Mouse (Mus musculus): Measurements from ENCODE around the gene Panx3. TPM values are rescaled to one million over a fixed set of nuclear protein-coding genes. Genes with fewer than 3 reads are reported as not detected.

The Panx3 gene
- polyA plus RNA-seq, 1 experiment, result not detected

- Histone ChIP-seq H3K9me3 (ENCODE audit: control insufficient read depth, low read length) (no peaks in the 10 kb centered on the region), H3K36me3 (ENCODE audit: control insufficient read depth) (no peaks in the 10 kb centered on the region), H3K4me1 (ENCODE audit: control insufficient read depth) (no peaks in the 10 kb centered on the region), H3K27me3 (ENCODE audit: control insufficient read depth) (no peaks in the 10 kb centered on the region), H3K4me3 (replicated peaks) (no peak overlapping the region)
- TF ChIP-seq GATA1 (IDR thresholded peaks at IDR 0.05; ENCODE audit: low read length) (no peak), TAL1 (IDR thresholded peaks at IDR 0.05; ENCODE audit: low read length) (no peak)
These were observed 30.3 kb downstream of the Panx3 start for GRCm38 (mm10) chr9:37638721-37639120.

- no peaks in the 10 kb centered on the region for H3K9me3 ChIP-seq (ENCODE audit: control insufficient read depth, low read length)
- no peaks in the 10 kb centered on the region for H3K27me3 ChIP-seq (ENCODE audit: control insufficient read depth)
- H3K4me3 ChIP-seq (replicated peaks), result no peak overlapping the region
- H3K4me1 ChIP-seq (ENCODE audit: control insufficient read depth), result no peaks in the 10 kb centered on the region
- TF ChIP-seq GATA1 (IDR thresholded peaks at IDR 0.05; ENCODE audit: low read length) (no peak), TAL1 (IDR thresholded peaks at IDR 0.05; ENCODE audit: low read length) (no peak)
- H3K36me3 ChIP-seq (ENCODE audit: control insufficient read depth), result no peaks in the 10 kb centered on the region
These were observed 32.1 kb downstream of the Panx3 start for GRCm38 (mm10) chr9:37636800-37637542.

- Histone ChIP-seq H3K4me1 (ENCODE audit: control insufficient read depth) (no peaks in the 10 kb centered on the region), H3K4me3 (replicated peaks) (no peak overlapping the region), H3K36me3 (ENCODE audit: control insufficient read depth) (no peaks in the 10 kb centered on the region), H3K9me3 (ENCODE audit: control insufficient read depth, low read length) (no peaks in the 10 kb centered on the region), H3K27me3 (ENCODE audit: control insufficient read depth) (no peaks in the 10 kb centered on the region)
- TF ChIP-seq TAL1 (IDR thresholded peaks at IDR 0.05; ENCODE audit: low read length) (no peak), GATA1 (IDR thresholded peaks at IDR 0.05; ENCODE audit: low read length) (no peak)
These were observed 32.7 kb downstream of the Panx3 start for GRCm38 (mm10) chr9:37636335-37636734.

DNA sequence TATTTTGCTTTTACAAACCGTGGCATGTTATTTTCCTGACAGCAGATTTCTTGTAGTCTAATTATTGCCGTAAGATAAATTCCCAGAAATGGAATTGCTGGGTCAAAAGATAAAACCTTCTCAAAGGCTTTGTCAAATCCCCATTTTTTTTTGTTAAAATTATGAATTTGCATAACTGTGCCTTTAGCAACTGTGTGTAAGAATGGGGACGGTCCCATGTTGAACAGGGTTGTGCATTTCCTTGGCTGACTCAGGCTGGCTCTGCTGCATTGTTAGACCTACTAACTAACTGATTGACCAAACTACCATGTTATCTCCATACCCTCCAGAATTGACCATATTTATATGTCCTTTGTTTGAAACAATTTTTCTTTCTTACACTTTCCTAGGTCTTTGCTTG lies 34.8 kb downstream of the Panx3 start:
- Histone ChIP-seq H3K27me3 (ENCODE audit: control insufficient read depth) (no peaks in the 10 kb centered on the region), H3K4me3 (replicated peaks) (no peak overlapping the region), H3K4me1 (ENCODE audit: control insufficient read depth) (no peaks in the 10 kb centered on the region), H3K9me3 (ENCODE audit: control insufficient read depth, low read length) (no peaks in the 10 kb centered on the region), H3K36me3 (ENCODE audit: control insufficient read depth) (no peaks in the 10 kb centered on the region)
- TF ChIP-seq TAL1 (IDR thresholded peaks at IDR 0.05; ENCODE audit: low read length) (no peak), GATA1 (IDR thresholded peaks at IDR 0.05; ENCODE audit: low read length) (no peak)

- Histone ChIP-seq H3K27me3 (ENCODE audit: control insufficient read depth) (no peaks in the 10 kb centered on the region), H3K36me3 (ENCODE audit: control insufficient read depth) (no peaks in the 10 kb centered on the region)
These were observed 36.7 kb downstream of the Panx3 start for GRCm38 (mm10) chr9:37632305-37632704.

DNA sequence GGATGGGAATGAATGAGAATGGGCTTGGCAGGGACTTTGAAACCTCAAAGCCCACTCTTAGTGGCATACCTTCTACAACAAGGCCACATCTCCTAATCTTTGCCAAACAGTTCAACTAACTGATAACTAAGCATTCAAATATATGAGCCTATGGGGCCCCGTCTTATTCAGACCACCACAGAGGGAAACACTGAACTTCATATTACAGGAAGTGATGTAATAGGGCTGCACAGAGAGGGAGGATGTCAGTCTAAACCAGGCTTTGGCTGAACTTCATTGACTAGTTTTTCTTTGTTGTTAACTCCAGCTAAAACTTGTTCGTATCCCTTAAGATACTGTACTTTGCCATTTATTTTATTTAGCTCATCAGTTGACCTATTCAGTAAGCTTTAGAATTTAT lies 39.1 kb downstream of the Panx3 start:
- Histone ChIP-seq H3K4me3 (replicated peaks) (no peak overlapping the region), H3K4me1 (ENCODE audit: control insufficient read depth) (no peaks in the 10 kb centered on the region), H3K27me3 (ENCODE audit: control insufficient read depth) (no peaks in the 10 kb centered on the region), H3K9me3 (ENCODE audit: control insufficient read depth, low read length) (no peaks in the 10 kb centered on the region), H3K36me3 (ENCODE audit: control insufficient read depth) (no peaks in the 10 kb centered on the region)
- TF ChIP-seq GATA1 (IDR thresholded peaks at IDR 0.05; ENCODE audit: low read length) (no peak), TAL1 (IDR thresholded peaks at IDR 0.05; ENCODE audit: low read length) (no peak)

More at GRCm38 (mm10) chr9:37632305-37632704, 36.7 kb downstream of the Panx3 start:
- Histone ChIP-seq H3K4me3 (replicated peaks) (no peak overlapping the region), H3K4me1 (ENCODE audit: control insufficient read depth) (no peaks in the 10 kb centered on the region), H3K9me3 (ENCODE audit: control insufficient read depth, low read length) (no peaks in the 10 kb centered on the region)
- no peak for TF ChIP-seq GATA1 (IDR thresholded peaks at IDR 0.05; ENCODE audit: low read length)

DNA sequence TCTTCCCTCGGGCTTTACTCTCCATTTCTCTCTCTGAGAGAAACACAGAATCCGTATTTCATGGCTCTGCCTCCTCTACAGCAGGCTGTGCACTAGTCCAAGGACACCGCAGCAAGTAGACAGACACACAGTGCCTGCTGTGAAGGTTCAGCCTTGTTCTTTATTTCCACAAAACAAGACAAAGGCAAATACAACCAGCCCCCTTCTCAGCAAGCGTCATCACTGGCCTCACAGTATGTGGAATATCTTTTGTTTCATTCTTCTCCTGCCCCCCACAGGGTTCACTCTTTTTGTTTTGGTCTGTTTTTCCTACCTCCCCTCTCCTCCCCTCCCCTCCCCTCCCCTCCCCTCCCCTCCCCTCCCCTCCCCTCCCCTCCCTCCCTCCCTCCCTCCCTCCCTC lies 40.5 kb downstream of the Panx3 start:
- Histone ChIP-seq H3K36me3 (ENCODE audit: control insufficient read depth) (no peaks in the 10 kb centered on the region), H3K9me3 (ENCODE audit: control insufficient read depth, low read length) (no peaks in the 10 kb centered on the region), H3K27me3 (ENCODE audit: control insufficient read depth) (no peaks in the 10 kb centered on the region), H3K4me3 (replicated peaks) (no peak overlapping the region), H3K4me1 (ENCODE audit: control insufficient read depth) (no peaks in the 10 kb centered on the region)
- TF ChIP-seq TAL1 (IDR thresholded peaks at IDR 0.05; ENCODE audit: low read length) (no peak), GATA1 (IDR thresholded peaks at IDR 0.05; ENCODE audit: low read length) (no peak)

GRCm38 (mm10) chr9:37627263-37627662 lies 41.8 kb downstream of the Panx3 start:
- H3K4me3 ChIP-seq (replicated peaks), result no peak overlapping the region
- no peak for TF ChIP-seq GATA1 (IDR thresholded peaks at IDR 0.05; ENCODE audit: low read length)
- TF ChIP-seq TAL1 (IDR thresholded peaks at IDR 0.05; ENCODE audit: low read length), result no peak
- H3K4me1 ChIP-seq (ENCODE audit: control insufficient read depth), result no peaks in the 10 kb centered on the region
- H3K36me3 ChIP-seq (ENCODE audit: control insufficient read depth), result no peaks in the 10 kb centered on the region
- H3K27me3 ChIP-seq (ENCODE audit: control insufficient read depth), result no peaks in the 10 kb centered on the region
- H3K9me3 ChIP-seq (ENCODE audit: control insufficient read depth, low read length), result no peaks in the 10 kb centered on the region

DNA sequence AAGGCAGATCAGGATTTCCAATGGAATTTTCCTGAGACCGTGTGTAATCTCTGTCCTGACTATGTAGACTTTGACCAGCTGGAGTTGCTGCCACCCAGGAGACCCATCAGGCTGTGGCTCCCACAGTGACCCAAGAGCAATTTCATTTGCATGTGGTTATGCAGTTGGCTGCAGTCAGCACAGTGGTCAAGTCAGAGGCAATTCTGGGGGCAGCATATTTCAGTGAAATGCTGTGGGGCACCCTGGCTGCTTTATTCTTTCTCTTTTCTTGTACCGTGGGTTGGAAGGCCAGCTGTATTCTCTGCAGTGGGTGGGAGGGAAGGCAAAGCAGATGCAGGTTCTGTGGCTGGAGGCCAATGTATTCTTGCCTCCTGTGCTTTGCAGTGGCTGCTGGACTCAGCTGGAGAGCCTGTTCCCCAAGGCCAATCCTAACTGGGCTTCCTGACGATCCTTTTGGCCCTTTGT lies 42.9 kb downstream of the Panx3 start:
- Histone ChIP-seq H3K36me3 (ENCODE audit: control insufficient read depth) (no peaks in the 10 kb centered on the region), H3K27me3 (ENCODE audit: control insufficient read depth) (no peaks in the 10 kb centered on the region), H3K9me3 (ENCODE audit: control insufficient read depth, low read length) (no peaks in the 10 kb centered on the region), H3K4me3 (replicated peaks) (no peak overlapping the region), H3K4me1 (ENCODE audit: control insufficient read depth) (no peaks in the 10 kb centered on the region)
- no peak for TF ChIP-seq TAL1 (IDR thresholded peaks at IDR 0.05; ENCODE audit: low read length)

DNA sequence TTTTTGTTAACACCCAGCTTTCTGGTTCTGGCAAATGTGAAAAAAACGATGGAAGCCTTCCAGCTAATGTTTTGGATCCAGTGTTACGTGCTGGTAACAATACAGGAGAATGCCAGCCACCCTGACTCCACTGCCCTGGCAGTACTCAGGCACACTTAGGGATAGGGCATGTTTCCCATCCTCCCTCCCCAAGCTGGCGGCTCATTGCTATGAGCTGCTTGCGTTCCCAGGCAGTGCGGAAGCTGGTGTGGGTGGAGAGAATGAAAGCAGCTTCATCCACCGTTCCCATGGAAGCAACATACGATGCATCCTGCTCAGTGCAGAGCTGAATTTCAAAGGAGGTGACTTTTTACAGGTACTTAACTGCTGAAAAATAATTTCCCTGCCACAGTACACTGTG lies 43.4 kb downstream of the Panx3 start:
- no peaks in the 10 kb centered on the region for H3K9me3 ChIP-seq (ENCODE audit: control insufficient read depth, low read length)
- H3K27me3 ChIP-seq (ENCODE audit: control insufficient read depth), result no peaks in the 10 kb centered on the region
- no peaks in the 10 kb centered on the region for H3K36me3 ChIP-seq (ENCODE audit: control insufficient read depth)
- no peak overlapping the region for H3K4me3 ChIP-seq (replicated peaks)
- TF ChIP-seq GATA1 (IDR thresholded peaks at IDR 0.05; ENCODE audit: low read length), result no peak
- no peak for TF ChIP-seq TAL1 (IDR thresholded peaks at IDR 0.05; ENCODE audit: low read length)
- H3K4me1 ChIP-seq (ENCODE audit: control insufficient read depth), result no peaks in the 10 kb centered on the region
